14 mouse cellular contexts compared by ENCODE assay signal in genomic region chr16:37853279-37853678, GRCm38 (mm10). TPM values are rescaled to one million over a fixed set of nuclear protein-coding genes. Genes with fewer than 3 reads are reported as not detected.
A peak's percentile ranks its signal among the peaks of the same experiment; 100 is the strongest.
DNase-seq lines count a peak whose midpoint lies in the region; ATAC-seq and TF ChIP-seq lines count a peak whose summit lies in the region.
"Had no signal": no experiment of that assay in that cellular context is flagged by ENCODE, and none has a peak within 500 bp of the region (broad histone marks: within the 10 kb centered on the region; RNA-seq: fewer than 3 reads in every experiment).

No protein-coding gene starts in this region.

- no peak overlapping the region for H3K4me3 ChIP-seq in forebrain, embryonic 16.5 days (replicated peaks; ENCODE audit: low read length)
- no peak overlapping the region for H3K4me3 ChIP-seq in forebrain, embryonic 11.5 days (ENCODE audit: low read depth, low read length)
- no peak overlapping the region for H3K4me3 ChIP-seq in hindbrain, postnatal 0 days (ENCODE audit: low read length)
- no peak overlapping the region for H3K4me3 ChIP-seq in hindbrain, embryonic 12.5 days
- H3K4me3 ChIP-seq in midbrain, postnatal 0 days (ENCODE audit: low read depth, low read length), result no peak overlapping the region
- H3K4me3 ChIP-seq in midbrain, embryonic 11.5 days (ENCODE audit: low read depth, low read length), result no peak overlapping the region
- H3K4me3 ChIP-seq: embryonic facial prominence, embryonic 12.5 days; limb, embryonic 13.5 days; midbrain, embryonic 15.5 days had no signal

- ATAC-seq in forebrain, embryonic 16.5 days, result 0 out of 2 replicates have a peak, but pooled peaks have one; percentile 15
- no peak for ATAC-seq in forebrain, embryonic 11.5 days (replicated peaks; ENCODE audit: low FRiP score)
- ATAC-seq in hindbrain, postnatal 0 days, result no peak
- ATAC-seq in hindbrain, embryonic 12.5 days (ENCODE audit: low FRiP score), result no peak
- ATAC-seq in midbrain, postnatal 0 days (ENCODE audit: low FRiP score), result no peak
- ATAC-seq in midbrain, embryonic 11.5 days (ENCODE audit: low FRiP score), result no peak
- ATAC-seq: midbrain, embryonic 15.5 days had no signal

- no peak for TF ChIP-seq CTCF in hindbrain, postnatal 0 days (IDR thresholded peaks at IDR 0.05; ENCODE audit: low read depth)
- no peak for TF ChIP-seq CTCF in midbrain, postnatal 0 days (IDR thresholded peaks at IDR 0.05)

- H3K27ac ChIP-seq in forebrain, embryonic 16.5 days (ENCODE audit: low read length), result no peak overlapping the region
- no peak overlapping the region for H3K27ac ChIP-seq in forebrain, embryonic 11.5 days (ENCODE audit: low read depth, low read length)
- H3K27ac ChIP-seq in hindbrain, postnatal 0 days, result no peak overlapping the region
- no peak overlapping the region for H3K27ac ChIP-seq in hindbrain, embryonic 12.5 days
- H3K27ac ChIP-seq in midbrain, postnatal 0 days (ENCODE audit: low read depth, low read length), result no peak overlapping the region
- no peak overlapping the region for H3K27ac ChIP-seq in midbrain, embryonic 11.5 days (ENCODE audit: low read depth, low read length)
- H3K27ac ChIP-seq: embryonic facial prominence, embryonic 12.5 days; limb, embryonic 13.5 days; midbrain, embryonic 15.5 days had no signal

- H3K27me3 ChIP-seq in forebrain, embryonic 16.5 days (replicated peaks; ENCODE audit: control insufficient read depth, insufficient read depth, low read length), result no peaks in the 10 kb centered on the region
- H3K27me3 ChIP-seq in forebrain, embryonic 11.5 days (ENCODE audit: control insufficient read depth, insufficient read depth, low read length), result no peaks in the 10 kb centered on the region
- H3K27me3 ChIP-seq in hindbrain, postnatal 0 days (ENCODE audit: insufficient read depth, low read length), result no peaks in the 10 kb centered on the region
- H3K27me3 ChIP-seq in hindbrain, embryonic 12.5 days, result no peaks in the 10 kb centered on the region
- H3K27me3 ChIP-seq in midbrain, postnatal 0 days (ENCODE audit: insufficient read depth, low read length), result no peaks in the 10 kb centered on the region
- H3K27me3 ChIP-seq in midbrain, embryonic 11.5 days (ENCODE audit: control insufficient read depth, insufficient read depth, low read length), result no peaks in the 10 kb centered on the region
- H3K27me3 ChIP-seq: embryonic facial prominence, embryonic 12.5 days; limb, embryonic 13.5 days; midbrain, embryonic 15.5 days had no signal

- DNase-seq in forebrain, embryonic 11.5 days (ENCODE audit: low spot score), result no peak
- DNase-seq in hindbrain, postnatal 0 days (ENCODE audit: low spot score), result peak; percentile 41
- peak; percentile 52 for DNase-seq in midbrain, postnatal 0 days (ENCODE audit: low spot score)
- no peak for DNase-seq in midbrain, embryonic 11.5 days (ENCODE audit: low spot score, missing footprints)
- DNase-seq in kidney, postnatal 14 days, result peak; percentile 51
- no peak for DNase-seq in spleen, adult 18-20 months
- DNase-seq: heart, adult 18-20 months; layer of hippocampus, postnatal 36 days; right cerebral cortex, postnatal 4 days had no signal

- no peak overlapping the region for H3K4me2 ChIP-seq in forebrain, embryonic 16.5 days (ENCODE audit: low read length)
- H3K4me2 ChIP-seq in forebrain, embryonic 11.5 days (ENCODE audit: low read depth, low read length, severe bottlenecking), result no peak overlapping the region
- no peak overlapping the region for H3K4me2 ChIP-seq in hindbrain, postnatal 0 days (ENCODE audit: low read depth, low read length)
- H3K4me2 ChIP-seq in hindbrain, embryonic 12.5 days (replicated peaks), result no peak overlapping the region
- no peak overlapping the region for H3K4me2 ChIP-seq in midbrain, postnatal 0 days (ENCODE audit: low read depth, low read length, poor library complexity, severe bottlenecking)
- no peak overlapping the region for H3K4me2 ChIP-seq in midbrain, embryonic 11.5 days
- H3K4me2 ChIP-seq: midbrain, embryonic 15.5 days had no signal

- no peaks in the 10 kb centered on the region for H3K36me3 ChIP-seq in forebrain, embryonic 16.5 days (ENCODE audit: control insufficient read depth, insufficient read depth)
- H3K36me3 ChIP-seq in forebrain, embryonic 11.5 days (ENCODE audit: control insufficient read depth, insufficient read depth, low read length), result no peaks in the 10 kb centered on the region
- H3K36me3 ChIP-seq in hindbrain, postnatal 0 days (ENCODE audit: insufficient read depth, low read length), result no peaks in the 10 kb centered on the region
- no peaks in the 10 kb centered on the region for H3K36me3 ChIP-seq in hindbrain, embryonic 12.5 days
- H3K36me3 ChIP-seq in midbrain, postnatal 0 days (ENCODE audit: insufficient read depth, low read length), result no peaks in the 10 kb centered on the region
- no peaks in the 10 kb centered on the region for H3K36me3 ChIP-seq in midbrain, embryonic 11.5 days (ENCODE audit: control insufficient read depth, insufficient read depth, low read length)
- H3K36me3 ChIP-seq: embryonic facial prominence, embryonic 12.5 days; limb, embryonic 13.5 days; midbrain, embryonic 15.5 days had no signal

- 56% methylated on average over 9 of the region's 9 CpGs for WGBS in forebrain, embryonic 16.5 days
- 78% methylated on average over 9 of the region's 9 CpGs for WGBS in forebrain, embryonic 11.5 days
- WGBS in hindbrain, postnatal 0 days, result 45% methylated on average over 9 of the region's 9 CpGs
- 63% methylated on average over 9 of the region's 9 CpGs for WGBS in hindbrain, embryonic 12.5 days
- 60% methylated on average over 9 of the region's 9 CpGs for WGBS in midbrain, postnatal 0 days
- 76% methylated on average over 9 of the region's 9 CpGs for WGBS in midbrain, embryonic 11.5 days

- no peaks in the 10 kb centered on the region for H3K9me3 ChIP-seq in forebrain, embryonic 16.5 days (ENCODE audit: control insufficient read depth, low read length)
- no peaks in the 10 kb centered on the region for H3K9me3 ChIP-seq in forebrain, embryonic 11.5 days (ENCODE audit: control insufficient read depth, low read length)
- no peaks in the 10 kb centered on the region for H3K9me3 ChIP-seq in hindbrain, postnatal 0 days (ENCODE audit: low read length)
- no peaks in the 10 kb centered on the region for H3K9me3 ChIP-seq in hindbrain, embryonic 12.5 days (replicated peaks)
- no peaks in the 10 kb centered on the region for H3K9me3 ChIP-seq in midbrain, postnatal 0 days (ENCODE audit: low read length)
- H3K9me3 ChIP-seq in midbrain, embryonic 11.5 days (ENCODE audit: control insufficient read depth, low read length), result no peaks in the 10 kb centered on the region
- H3K9me3 ChIP-seq: embryonic facial prominence, embryonic 12.5 days; limb, embryonic 13.5 days; midbrain, embryonic 15.5 days had no signal

- no peak overlapping the region for H3K9ac ChIP-seq in forebrain, embryonic 16.5 days (replicated peaks; ENCODE audit: low read depth, low read length)
- no peak overlapping the region for H3K9ac ChIP-seq in forebrain, embryonic 11.5 days (ENCODE audit: low read length)
- no peak overlapping the region for H3K9ac ChIP-seq in hindbrain, postnatal 0 days (replicated peaks; ENCODE audit: low read length)
- H3K9ac ChIP-seq in hindbrain, embryonic 12.5 days, result no peak overlapping the region
- no peak overlapping the region for H3K9ac ChIP-seq in midbrain, postnatal 0 days (replicated peaks; ENCODE audit: low read length, poor library complexity, severe bottlenecking)
- H3K9ac ChIP-seq in midbrain, embryonic 11.5 days (ENCODE audit: low read length), result no peak overlapping the region
- H3K9ac ChIP-seq: embryonic facial prominence, embryonic 12.5 days; limb, embryonic 13.5 days; midbrain, embryonic 15.5 days had no signal

- no peaks in the 10 kb centered on the region for H3K4me1 ChIP-seq in forebrain, embryonic 16.5 days (replicated peaks; ENCODE audit: control insufficient read depth, insufficient read depth, low read length)
- H3K4me1 ChIP-seq in forebrain, embryonic 11.5 days (replicated peaks; ENCODE audit: control insufficient read depth, insufficient read depth, low read length), result no peaks in the 10 kb centered on the region
- H3K4me1 ChIP-seq in hindbrain, postnatal 0 days (ENCODE audit: insufficient read depth, low read length), result no peaks in the 10 kb centered on the region
- H3K4me1 ChIP-seq in hindbrain, embryonic 12.5 days, result no peaks in the 10 kb centered on the region
- no peaks in the 10 kb centered on the region for H3K4me1 ChIP-seq in midbrain, postnatal 0 days (ENCODE audit: insufficient read depth, low read length)
- H3K4me1 ChIP-seq in midbrain, embryonic 11.5 days (ENCODE audit: control insufficient read depth, insufficient read depth, low read length), result no peaks in the 10 kb centered on the region; the same call in 1 of the 2 replicates
- H3K4me1 ChIP-seq: midbrain, embryonic 15.5 days had no signal

RNA-seq across cellular contexts. Expression of gene Gm36028, which starts 7.7 kb away (rescaled TPM):
- polyA plus RNA-seq in forebrain, embryonic 16.5 days (2015; fragmentation: Nextera tagmentation; extraction: Ambion mirVana), result 0.19 TPM in 1 of 2 replicates, not detected in the other
- 0.24 and 0.40 TPM in 2 replicates for polyA plus RNA-seq in forebrain, embryonic 11.5 days (2014; fragmentation: Nextera tagmentation; extraction: Ambion mirVana)
- not detected in 2 replicates for total RNA-seq in hindbrain, postnatal 0 days (2014; rRNA removed)
- 0.18 and 0.21 TPM in 2 replicates for polyA plus RNA-seq in hindbrain, postnatal 0 days (2015; fragmentation: Nextera tagmentation; extraction: Ambion mirVana)
- 0.26 TPM in 1 of 2 replicates, not detected in the other for polyA plus RNA-seq in hindbrain, embryonic 12.5 days (2016; fragmentation: Nextera tagmentation; extraction: Ambion mirVana)
- total RNA-seq in midbrain, postnatal 0 days (2014; rRNA removed), result not detected in 2 replicates
- polyA plus RNA-seq in midbrain, postnatal 0 days (2015; fragmentation: Nextera tagmentation; extraction: Ambion mirVana), result 0.19 TPM in 1 of 2 replicates, not detected in the other
- polyA plus RNA-seq in midbrain, embryonic 11.5 days (2014; fragmentation: Nextera tagmentation; extraction: Ambion mirVana), result 0.12 and 0.15 TPM in 2 replicates
- polyA plus RNA-seq: midbrain, embryonic 15.5 days had no signal

RNA-seq across cellular contexts. Expression of gene Lrrc58, which starts 14.9 kb away (rescaled TPM):
- 54.4 and 66.3 TPM in 2 replicates for polyA plus RNA-seq in forebrain, embryonic 16.5 days (2015; fragmentation: Nextera tagmentation; extraction: Ambion mirVana)
- polyA plus RNA-seq in forebrain, embryonic 11.5 days (2014; fragmentation: Nextera tagmentation; extraction: Ambion mirVana), result 64.8 and 73.5 TPM in 2 replicates
- total RNA-seq in hindbrain, postnatal 0 days (2014; rRNA removed), result 91.1 and 101 TPM in 2 replicates
- 48.2 TPM in 2 replicates for polyA plus RNA-seq in hindbrain, postnatal 0 days (2015; fragmentation: Nextera tagmentation; extraction: Ambion mirVana)
- 65.8 and 72.1 TPM in 2 replicates for polyA plus RNA-seq in hindbrain, embryonic 12.5 days (2016; fragmentation: Nextera tagmentation; extraction: Ambion mirVana)
- total RNA-seq in midbrain, postnatal 0 days (2014; rRNA removed), result 88.2 and 106 TPM in 2 replicates
- 40.7 and 46.1 TPM in 2 replicates for polyA plus RNA-seq in midbrain, postnatal 0 days (2015; fragmentation: Nextera tagmentation; extraction: Ambion mirVana)
- polyA plus RNA-seq in midbrain, embryonic 11.5 days (2014; fragmentation: Nextera tagmentation; extraction: Ambion mirVana), result 49.8 and 53.1 TPM in 2 replicates

Comparison
In these comparisons a context has a peak if more than half of its experiments do, and no peak if none do; other contexts are left out.
1. DNase-seq: peak in hindbrain, postnatal 0 days (single experiment), midbrain, postnatal 0 days (single experiment) and kidney, postnatal 14 days (single experiment); none in forebrain, embryonic 11.5 days (single experiment), midbrain, embryonic 11.5 days (single experiment) and spleen, adult 18-20 months (0 of 2).